Mouse (Mus musculus) hindbrain, postnatal 0 days (tissue): Measurements from ENCODE around the gene Rbfox2. TPM values are rescaled to one million over a fixed set of nuclear protein-coding genes. Genes with fewer than 3 reads are reported as not detected.
A peak's percentile ranks its signal among the peaks of the same experiment; 100 is the strongest.

Source experiments
- ATAC-seq: fragments of 200-750 bp; cut with Nextera tagmentation; 2 replicates; pipeline ENCODE4 v1.8.0; 2017; ENCODE audit warnings: mild to moderate bottlenecking, moderate TSS enrichment, moderate library complexity
- DNase-seq: peaks from one replicate; pipeline ENCODE4 v3.0.0-alpha.2; 2015; ENCODE audit warnings: low spot score
- H3K27ac ChIP-seq: fragments of 300-500 bp; sonication (generic); 2 replicates; pipeline ENCODE4 v1.5.1; 2014; ENCODE audit warnings: mild to moderate bottlenecking
- H3K27me3 ChIP-seq: fragments of 300-500 bp; sonication (generic); 2 replicates; pipeline ENCODE4 v1.6.1; 2014; ENCODE audit warnings: low read length, mixed read lengths; ENCODE audit not compliant: insufficient read depth
- H3K36me3 ChIP-seq: fragments of 300-500 bp; sonication (generic); 2 replicates; pipeline ENCODE4 v1.6.1; 2014; ENCODE audit warnings: low read length, mixed read lengths; ENCODE audit not compliant: insufficient read depth
- H3K4me1 ChIP-seq: fragments of 300-500 bp; sonication (generic); 2 replicates; pipeline ENCODE4 v1.6.1; 2014; ENCODE audit warnings: antibody characterized with exemption, low read length, mixed read lengths; ENCODE audit not compliant: insufficient read depth
- H3K4me2 ChIP-seq: fragments of 300-500 bp; sonication (generic); 2 replicates; pipeline ENCODE4 v1.6.1; 2014; ENCODE audit warnings: low read depth, mild to moderate bottlenecking, low read length, moderate library complexity, mixed read lengths
- H3K4me3 ChIP-seq: fragments of 300-500 bp; sonication (generic); 2 replicates; pipeline ENCODE4 v1.5.1; 2014; ENCODE audit warnings: low read length
- H3K9ac ChIP-seq: fragments of 300-500 bp; sonication (generic); replicated peaks from 2 replicates; pipeline ENCODE4 v1.6.1; 2014; ENCODE audit warnings: mild to moderate bottlenecking, low read length, moderate library complexity, mixed read lengths
- H3K9me3 ChIP-seq: fragments of 300-500 bp; sonication (generic); 2 replicates; pipeline ENCODE4 v1.6.1; 2016; ENCODE audit warnings: low read length, mixed read lengths
- CTCF ChIP-seq: IDR thresholded peaks from 2 replicates; pipeline ENCODE4 v1.5.1; 2016; ENCODE audit warnings: antibody characterized with exemption, control low read depth, low read depth
- WGBS: fragments of 180-500 bp; shearing (Covaris S2); extraction: QIAGEN DNeasy Blood & Tissue Kit; methylation state at CpG from one replicate; pipeline ENCODE4 v1.1.7; 2014; 5-methylcytosine and 5-hydroxymethylcytosine counted together
- polyA plus RNA-seq: library from polyadenylated mRNA; unstranded; fragments of >200 nt; fragmentation: Nextera tagmentation; extraction: Ambion mirVana; gene quantifications from 2 replicates; pipeline ENCODE4 v1.2.1, GENCODE M21; 2015
- total RNA-seq: library from RNA; depleted of rRNA; stranded (reverse); fragments of >200 nt; gene quantifications from 2 replicates; pipeline ENCODE4 v1.2.3, GENCODE M21; 2014

Gene Rbfox2
- total and polyA plus RNA-seq, 2 experiments from 2014 or later = 91.9 to 294 TPM

DNA sequence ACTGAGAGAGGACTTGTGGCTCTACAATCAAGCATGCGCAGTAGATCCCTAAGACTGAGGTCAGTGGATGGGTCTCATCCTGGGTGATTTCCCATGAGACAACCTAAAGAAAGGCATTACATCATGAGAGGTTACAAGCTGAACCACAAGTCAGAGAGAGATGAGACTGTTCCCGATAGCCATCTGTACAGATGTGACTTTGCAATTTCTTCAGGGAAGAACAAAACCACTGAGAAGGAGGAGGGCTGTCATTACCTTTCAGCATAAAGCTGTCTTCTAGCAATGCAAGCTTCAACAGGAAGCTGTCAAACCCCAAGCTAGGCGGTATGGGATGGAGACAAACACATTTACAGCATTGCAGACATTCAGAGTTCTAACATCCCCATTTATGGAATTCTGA, 157.3 kb downstream of the Rbfox2 start:
- Histone ChIP-seq H3K4me3 (peak overlapping the region; percentile 65), H3K36me3 (no peaks in the 10 kb centered on the region), H3K4me2 (peak overlapping the region; percentile 79), H3K9ac (peak overlapping the region; percentile 15; the same call in 1 of the 2 replicates), H3K27ac (peak overlapping the region; percentile 41; the same call in 1 of the 2 replicates), H3K27me3 (no peaks in the 10 kb centered on the region), H3K9me3 (no peaks in the 10 kb centered on the region), H3K4me1 (peaks cover 33% of the 10 kb centered on the region)
- no peak for ATAC-seq
- TF ChIP-seq CTCF = no peak
- no peak for DNase-seq
- 55% methylated on average over 3 of the region's 3 CpGs for WGBS

- Histone ChIP-seq H3K4me1 (peaks cover 33% of the 10 kb centered on the region), H3K27me3 (no peaks in the 10 kb centered on the region), H3K36me3 (no peaks in the 10 kb centered on the region), H3K4me3 (no peak overlapping the region), H3K4me2 (no peak overlapping the region), H3K9ac (no peak overlapping the region), H3K27ac (no peak overlapping the region), H3K9me3 (no peaks in the 10 kb centered on the region)
- ATAC-seq = no peak
- 74% methylated on average over 4 of the region's 4 CpGs for WGBS
- TF ChIP-seq CTCF = no peak
- no peak for DNase-seq
Observed at GRCm38 (mm10) chr15:77146942-77147341, 159.9 kb downstream of the Rbfox2 start.

DNA sequence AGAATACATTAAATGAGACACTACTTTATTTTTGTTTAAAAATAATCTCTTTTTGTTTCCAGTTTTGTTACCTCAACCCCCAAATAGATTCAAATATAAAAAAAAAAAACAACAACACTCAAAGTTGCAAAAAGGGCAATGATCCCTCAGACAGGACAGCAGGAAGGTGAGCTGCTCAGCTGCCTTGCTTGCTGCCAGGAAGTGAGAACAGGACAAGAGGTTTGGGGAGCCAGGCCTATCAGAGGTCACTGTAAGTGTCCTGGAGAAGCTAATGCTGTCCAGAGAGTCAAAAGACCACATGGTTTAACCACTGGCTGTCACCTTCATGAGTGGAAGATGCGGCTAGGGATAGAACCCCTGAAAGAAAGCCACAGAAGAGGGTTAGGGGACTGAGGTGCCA, 161.8 kb downstream of the Rbfox2 start:
- ATAC-seq (no peak), DNase-seq (no peak)
- Histone ChIP-seq H3K4me3 (no peak overlapping the region), H3K36me3 (no peaks in the 10 kb centered on the region), H3K27ac (no peak overlapping the region), H3K27me3 (no peaks in the 10 kb centered on the region), H3K4me2 (no peak overlapping the region), H3K4me1 (peaks cover 18% of the 10 kb centered on the region), H3K9me3 (no peaks in the 10 kb centered on the region), H3K9ac (no peak overlapping the region)
- 92% methylated on average over 1 of the region's 1 CpGs for WGBS
- TF ChIP-seq CTCF = no peak

DNA sequence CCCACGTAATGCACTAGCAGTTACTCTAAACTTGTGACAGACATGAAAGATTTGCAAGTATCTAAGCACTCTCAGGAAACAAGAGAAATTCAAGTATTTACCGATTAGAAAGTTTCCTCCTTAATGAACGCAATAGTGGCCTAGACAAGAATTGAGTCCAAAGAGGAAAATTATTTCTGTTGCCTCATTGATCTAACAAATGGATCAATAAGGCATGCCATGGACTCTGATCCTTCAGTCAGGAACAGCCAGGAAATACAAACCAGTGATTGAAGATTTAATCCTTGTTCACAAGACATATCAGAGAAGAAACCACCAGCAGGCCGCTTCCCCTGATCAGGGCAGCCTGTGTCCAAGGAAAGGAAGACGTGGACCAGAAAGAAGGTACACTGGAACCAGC, 164.0 kb downstream of the Rbfox2 start:
- WGBS = 86% methylated on average over 5 of the region's 5 CpGs
- Histone ChIP-seq H3K27ac (no peak overlapping the region), H3K36me3 (no peaks in the 10 kb centered on the region), H3K4me3 (no peak overlapping the region), H3K4me1 (0 out of 2 replicates have a peak, but pooled peaks cover 5% of the 10 kb centered on the region), H3K9me3 (no peaks in the 10 kb centered on the region), H3K27me3 (no peaks in the 10 kb centered on the region), H3K9ac (no peak overlapping the region), H3K4me2 (no peak overlapping the region)
- ATAC-seq (no peak), DNase-seq (no peak)
- TF ChIP-seq CTCF = no peak

- no peaks in the 10 kb centered on the region for H3K9me3 ChIP-seq
- no peaks in the 10 kb centered on the region for H3K27me3 ChIP-seq
- no peak overlapping the region for H3K4me2 ChIP-seq
- WGBS = 60% methylated on average over 6 of the region's 6 CpGs
- no peak overlapping the region for H3K27ac ChIP-seq
- H3K4me1 ChIP-seq = 0 out of 2 replicates have a peak, but pooled peaks cover 5% of the 10 kb centered on the region
- TF ChIP-seq CTCF = no peak
- no peak for ATAC-seq
- DNase-seq = no peak
- no peak overlapping the region for H3K9ac ChIP-seq
- no peak overlapping the region for H3K4me3 ChIP-seq
- H3K36me3 ChIP-seq = no peaks in the 10 kb centered on the region
Observed at GRCm38 (mm10) chr15:77142352-77142751, 164.5 kb downstream of the Rbfox2 start.

GRCm38 (mm10) chr15:77141711-77142110, 165.1 kb downstream of the Rbfox2 start:
- no peaks in the 10 kb centered on the region for H3K27me3 ChIP-seq
- H3K4me3 ChIP-seq = no peak overlapping the region
- H3K4me2 ChIP-seq = no peak overlapping the region
- no peaks in the 10 kb centered on the region for H3K36me3 ChIP-seq
- H3K4me1 ChIP-seq = 0 out of 2 replicates have a peak, but pooled peaks cover 5% of the 10 kb centered on the region
- H3K9ac ChIP-seq = no peak overlapping the region
- 59% methylated on average over 4 of the region's 4 CpGs for WGBS
- no peak for DNase-seq
- H3K27ac ChIP-seq = no peak overlapping the region
- no peak for TF ChIP-seq CTCF
- H3K9me3 ChIP-seq = no peaks in the 10 kb centered on the region
- ATAC-seq = no peak

GRCm38 (mm10) chr15:77138282-77138681, 168.5 kb downstream of the Rbfox2 start:
- no peak for TF ChIP-seq CTCF
- Histone ChIP-seq H3K4me3 (no peak overlapping the region), H3K27ac (peak overlapping the region; percentile 7; the same call in 1 of the 2 replicates), H3K4me2 (no peak overlapping the region), H3K36me3 (no peaks in the 10 kb centered on the region), H3K9ac (no peak overlapping the region), H3K9me3 (no peaks in the 10 kb centered on the region), H3K27me3 (no peaks in the 10 kb centered on the region), H3K4me1 (no peaks in the 10 kb centered on the region)
- no peak for DNase-seq
- no peak for ATAC-seq
- 60% methylated on average over 5 of the region's 5 CpGs for WGBS
